Mouse (Mus musculus): ENCODE results near the gene Galr3.
"Not testable (repeated sequence)": the region's sequence is repeated elsewhere in the genome, so short reads cannot be mapped to it uniquely, and the experiment has no call there.

Gene Galr3

DNA sequence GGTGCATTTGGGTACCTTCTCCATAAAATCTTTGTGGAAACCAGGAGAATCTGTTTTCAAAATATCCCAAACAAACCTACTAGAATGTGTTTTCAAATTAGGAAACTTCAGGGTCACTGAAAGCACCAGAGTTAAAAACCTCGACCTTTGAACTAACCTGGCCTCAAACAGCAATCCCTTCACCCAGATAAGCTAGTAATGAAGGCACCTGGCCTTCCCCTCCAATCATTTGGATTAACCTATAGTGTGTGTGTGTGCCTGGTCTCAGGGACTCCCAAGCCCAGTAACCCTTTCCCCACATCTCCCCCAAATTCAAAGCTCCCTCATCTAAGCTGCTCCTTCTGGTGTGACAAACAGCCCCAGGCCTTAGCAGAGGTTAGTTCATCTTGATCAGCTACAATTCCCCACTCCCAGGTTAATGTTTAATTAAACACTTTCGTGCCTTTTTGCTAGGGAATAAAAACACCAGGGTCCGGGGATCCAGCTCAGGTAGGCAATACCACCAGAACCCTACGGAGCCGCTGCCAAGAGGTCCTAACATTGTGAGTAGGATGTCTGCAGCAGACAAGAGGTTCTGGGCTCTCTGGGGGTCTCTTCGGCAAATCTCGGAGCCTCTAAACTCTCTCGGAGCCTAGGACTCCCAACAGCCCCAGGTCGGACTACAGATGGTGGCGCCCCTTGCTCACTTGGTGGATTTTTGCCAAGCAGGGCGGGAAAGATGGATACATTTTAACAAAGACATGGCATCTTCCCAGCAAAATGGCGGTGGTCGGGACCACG, 15.0 kb upstream of the Galr3 start:
- DNase-seq (ENCODE audit: low spot score in 2 of 2) = no peak

DNA sequence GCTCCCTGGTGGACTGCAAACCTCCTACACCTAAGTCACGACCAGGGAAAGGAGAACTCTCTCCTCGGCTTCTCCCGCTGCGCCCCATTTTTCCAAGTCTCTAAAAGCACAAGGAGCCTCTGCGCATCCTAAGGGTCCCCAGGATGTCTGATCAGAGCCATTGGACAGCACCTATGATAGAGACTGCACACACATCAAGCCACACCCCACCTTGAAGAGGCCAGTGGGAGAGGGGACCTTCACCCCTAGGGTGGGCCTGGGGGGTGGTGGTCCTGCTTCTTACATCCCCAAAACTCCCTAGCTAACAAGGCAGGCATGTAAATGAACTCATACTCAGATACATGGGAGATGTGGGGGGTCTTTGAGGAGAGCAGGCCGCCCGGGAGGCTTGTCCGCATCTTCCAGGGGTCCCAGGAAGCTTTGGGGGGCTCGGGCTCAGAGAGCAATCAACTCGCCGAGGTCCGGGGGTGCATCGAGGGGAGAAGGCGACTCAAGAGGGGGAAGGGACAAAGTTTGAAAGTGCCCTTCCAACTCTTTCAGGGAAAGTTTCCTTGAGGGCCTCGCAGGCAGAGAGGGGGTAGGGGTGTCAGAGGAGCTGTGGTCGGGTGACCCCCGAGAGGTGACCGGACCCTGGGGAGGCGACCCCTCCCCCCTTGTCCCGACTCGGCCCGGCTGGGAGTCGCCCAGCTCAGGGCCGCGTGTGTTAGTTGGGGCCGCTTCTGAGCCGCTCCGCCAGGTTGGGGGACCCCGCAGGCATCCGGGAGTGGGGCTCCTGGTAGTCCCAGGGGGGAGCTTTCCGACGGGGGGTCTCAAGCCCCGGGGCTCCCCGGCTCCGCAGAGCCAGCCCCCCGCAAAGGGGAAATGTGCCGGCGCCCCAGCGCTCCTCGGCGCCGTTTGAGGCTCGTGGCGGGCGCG, 14.1 kb upstream of the Galr3 start:
- DNase-seq (ENCODE audit: low spot score in 2 of 2) = no peak

DNA sequence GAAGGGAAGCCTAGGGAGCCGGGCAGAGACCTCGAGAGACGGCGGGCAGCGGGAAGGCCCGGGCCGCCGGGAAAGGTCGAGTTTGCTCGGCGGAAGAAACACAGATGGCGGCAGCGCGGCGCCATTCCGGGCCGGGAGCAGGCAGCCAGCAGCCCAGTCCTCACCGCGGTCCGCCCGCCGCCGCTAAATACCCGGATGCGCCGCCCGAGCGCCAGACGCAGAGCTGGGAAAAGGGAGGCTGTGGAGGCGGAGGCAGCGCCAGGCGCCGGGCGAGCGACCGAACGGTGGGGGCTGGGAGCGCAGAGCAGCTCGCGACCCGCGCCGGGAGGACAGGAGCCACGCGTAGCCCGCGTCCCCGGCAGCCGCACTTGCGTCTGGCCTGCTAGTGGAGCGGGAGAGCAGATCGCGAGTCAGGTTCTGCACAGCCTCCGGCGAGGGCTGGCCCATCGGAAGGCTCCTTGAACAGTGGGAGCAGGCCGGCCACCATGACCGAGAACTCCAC, 13.4 kb upstream of the Galr3 start, which contains the start of gene H1f0:
H1f0 (plus strand) TSS at position 214 of the 502 bp plus-strand sequence.
- peak; percentile 91 to 94 for DNase-seq (ENCODE audit: low spot score in 2 of 2)

DNA sequence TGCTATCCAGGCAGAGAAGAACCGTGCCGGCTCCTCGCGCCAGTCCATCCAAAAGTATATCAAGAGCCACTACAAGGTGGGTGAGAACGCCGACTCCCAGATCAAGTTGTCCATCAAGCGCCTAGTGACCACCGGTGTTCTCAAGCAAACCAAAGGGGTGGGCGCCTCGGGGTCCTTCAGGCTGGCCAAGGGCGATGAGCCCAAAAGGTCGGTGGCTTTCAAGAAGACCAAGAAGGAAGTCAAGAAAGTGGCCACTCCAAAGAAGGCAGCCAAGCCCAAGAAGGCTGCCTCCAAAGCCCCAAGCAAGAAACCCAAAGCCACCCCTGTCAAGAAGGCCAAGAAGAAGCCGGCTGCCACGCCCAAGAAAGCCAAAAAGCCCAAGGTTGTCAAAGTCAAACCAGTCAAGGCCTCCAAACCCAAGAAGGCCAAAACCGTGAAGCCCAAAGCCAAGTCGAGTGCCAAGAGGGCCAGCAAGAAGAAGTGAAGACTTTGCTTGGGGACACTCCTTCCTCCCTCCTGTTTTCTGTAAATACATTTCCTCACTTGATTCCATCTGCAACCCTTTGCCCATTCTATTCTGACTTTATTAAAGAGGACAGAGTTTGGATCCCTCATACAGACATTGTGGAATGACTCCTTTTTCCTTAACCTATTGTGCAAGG, 12.7 kb upstream of the Galr3 start:
- no peak for DNase-seq (ENCODE audit: low spot score in 2 of 2)

DNA sequence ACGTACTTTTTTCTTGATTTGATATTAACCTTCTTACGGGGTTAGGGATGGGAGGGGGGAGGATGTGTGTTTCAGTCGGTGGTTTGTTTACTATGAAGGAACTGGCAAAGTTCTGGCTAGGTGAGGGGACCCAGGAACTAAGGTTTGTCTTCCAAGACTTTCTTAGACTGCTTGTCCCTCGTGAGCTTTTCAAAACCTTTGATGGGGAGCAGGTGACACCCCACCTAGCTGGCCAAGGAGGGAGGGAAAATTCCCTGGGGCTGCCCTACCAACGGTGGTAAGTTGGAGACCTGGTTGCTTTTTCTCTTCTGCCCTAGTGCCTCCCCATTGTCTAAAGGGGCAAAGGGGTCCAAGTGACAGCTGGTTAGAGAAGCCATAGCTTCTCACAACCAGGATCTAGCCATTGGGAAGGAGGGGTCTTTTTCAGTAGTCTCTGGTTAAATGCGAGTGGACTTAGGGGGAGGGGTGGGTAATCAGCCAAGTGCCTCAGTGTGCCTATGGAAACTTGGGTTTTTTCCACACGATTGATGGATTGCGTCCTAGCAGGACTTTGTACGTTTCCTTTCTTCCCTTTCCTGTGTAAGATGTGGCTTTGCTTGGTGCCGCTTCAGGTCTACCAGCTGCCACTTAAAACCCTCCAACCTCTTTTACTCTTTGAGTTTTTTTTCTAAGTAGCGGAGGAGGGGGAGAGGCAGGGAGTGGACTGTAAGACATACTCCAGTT, 12.0 kb upstream of the Galr3 start:
- DNase-seq (ENCODE audit: low spot score in 2 of 2) = no peak

DNA sequence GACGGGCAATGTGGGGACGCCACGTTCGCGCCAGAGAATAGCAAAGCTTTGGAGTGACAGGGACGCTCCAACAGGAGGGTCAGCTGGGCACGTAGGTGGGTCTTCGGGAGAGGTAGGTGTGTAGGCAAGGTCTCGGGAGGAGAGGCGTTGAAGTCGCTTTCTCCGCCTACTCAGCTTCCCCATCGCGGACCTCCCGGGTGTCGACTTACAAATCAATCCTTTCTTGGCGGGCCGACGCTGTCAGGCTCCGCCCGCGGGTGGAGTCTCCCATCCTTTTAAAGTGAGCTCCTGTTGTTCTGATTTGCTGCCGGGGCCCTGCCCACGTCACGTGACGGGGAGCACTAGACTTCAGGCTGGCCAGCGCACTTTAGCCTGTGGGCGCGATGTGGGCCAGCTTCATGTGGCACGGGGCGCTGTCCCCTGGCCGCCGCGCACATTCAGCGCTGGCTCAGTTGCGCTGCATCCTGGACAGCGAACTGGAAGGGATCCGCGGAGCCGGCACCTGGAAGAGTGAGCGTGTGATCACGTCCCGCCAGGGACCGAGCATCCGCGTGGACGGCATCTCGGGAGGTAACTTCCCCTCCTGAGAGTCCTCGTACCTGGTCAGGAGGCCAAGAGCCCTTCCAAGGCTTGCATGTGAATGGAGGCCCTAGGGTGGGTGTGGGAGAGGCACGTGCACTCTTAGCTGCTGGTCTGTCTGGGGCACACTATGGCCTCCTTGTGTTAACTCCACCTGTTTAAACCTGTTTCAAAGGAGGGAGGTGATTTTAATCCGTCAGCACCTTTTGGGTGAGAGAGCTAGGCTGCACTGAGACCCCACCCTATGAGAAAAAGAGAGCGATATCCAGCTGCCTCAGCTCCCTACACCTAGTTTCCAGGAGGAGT, 10.9 kb upstream of the Galr3 start:
- DNase-seq (ENCODE audit: low spot score in 2 of 2) = peak; percentile 82 to 90

DNA sequence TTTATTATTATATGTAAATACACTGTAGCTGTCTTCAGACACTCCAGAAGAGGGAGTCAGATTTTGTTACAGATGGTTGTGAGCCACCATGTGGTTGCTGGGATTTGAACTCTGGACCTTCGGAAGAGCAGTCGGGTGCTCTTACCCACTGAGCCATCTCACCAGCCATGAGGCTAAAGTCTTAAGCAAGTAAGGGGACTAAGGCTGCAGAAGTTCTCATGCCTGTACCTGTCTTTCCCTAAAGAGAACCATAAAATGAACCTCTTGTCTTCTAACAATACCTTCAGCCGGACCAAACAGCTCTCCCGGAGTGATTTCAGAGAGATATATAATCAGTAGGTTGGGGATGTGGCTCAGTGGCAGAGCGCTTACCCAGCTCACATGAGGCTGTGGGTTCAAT, 9.8 kb upstream of the Galr3 start:
- not testable (repeated sequence) for DNase-seq (ENCODE audit: low spot score in 2 of 2)

DNA sequence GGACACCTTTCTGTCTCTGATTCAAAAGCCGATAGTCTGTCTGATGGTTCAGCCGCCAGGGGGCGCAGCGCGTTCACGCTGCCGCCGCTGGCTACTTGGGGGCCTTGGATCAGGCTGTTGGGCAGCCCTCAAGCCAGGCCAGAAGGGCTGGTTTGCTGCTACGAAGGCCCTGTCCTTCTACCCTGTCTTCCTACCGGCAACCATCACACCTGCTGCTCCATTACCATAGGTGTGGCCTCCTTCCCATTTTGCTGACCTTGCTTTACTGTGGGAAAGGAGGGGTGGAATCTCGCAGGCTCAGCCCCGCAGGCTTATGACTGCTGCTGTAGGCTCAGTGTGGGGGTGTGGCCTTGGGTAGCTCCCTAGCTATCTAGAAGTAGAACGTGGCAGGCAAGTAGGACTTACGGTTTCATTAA, 3.8 kb upstream of the Galr3 start:
- DNase-seq (ENCODE audit: low spot score in 2 of 2) = peak; percentile 68 to 76

DNA sequence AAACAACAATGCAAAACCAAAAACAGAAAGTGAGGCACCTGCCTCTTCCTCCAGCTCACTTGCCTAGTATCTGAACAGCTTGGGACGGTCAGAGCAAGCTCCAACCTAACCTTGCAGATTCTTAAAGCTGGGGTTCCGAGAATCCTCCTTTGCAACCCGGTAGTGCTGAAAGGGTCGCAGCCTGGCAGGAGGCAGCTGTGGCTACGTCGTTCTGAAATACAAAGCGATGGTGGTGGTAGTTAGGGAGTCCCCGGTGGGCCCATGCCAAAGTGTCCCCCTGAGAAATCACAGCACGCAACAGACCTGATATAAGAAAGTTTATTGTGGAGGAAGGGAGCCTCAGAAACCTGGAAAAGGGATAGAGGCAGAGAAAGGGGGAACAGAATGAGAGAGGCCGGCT, 3.4 kb upstream of the Galr3 start:
- no peak for DNase-seq (ENCODE audit: low spot score in 2 of 2)

DNA sequence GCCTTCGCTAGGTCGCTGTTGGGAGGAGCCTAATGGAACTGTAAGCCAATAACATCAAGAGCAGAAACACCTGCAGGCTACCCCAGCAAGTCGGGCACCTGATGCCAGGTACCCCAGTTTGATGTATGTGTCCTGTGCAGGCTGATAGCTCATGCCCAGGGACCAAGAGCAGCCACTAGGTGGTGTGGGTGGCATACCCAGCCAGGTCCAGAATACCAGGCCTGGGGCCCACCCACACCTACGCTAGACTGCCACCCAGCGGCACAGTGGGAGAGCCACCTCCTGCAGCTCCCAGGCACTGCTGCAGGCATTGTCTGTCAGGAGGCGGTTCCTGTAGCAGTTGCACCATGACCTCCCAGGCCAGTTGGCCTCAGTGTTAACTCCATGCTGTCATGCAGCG, 2.8 kb upstream of the Galr3 start:
- DNase-seq (ENCODE audit: low spot score in 2 of 2) = peak in 1 of 2 experiments; percentile 51

DNA sequence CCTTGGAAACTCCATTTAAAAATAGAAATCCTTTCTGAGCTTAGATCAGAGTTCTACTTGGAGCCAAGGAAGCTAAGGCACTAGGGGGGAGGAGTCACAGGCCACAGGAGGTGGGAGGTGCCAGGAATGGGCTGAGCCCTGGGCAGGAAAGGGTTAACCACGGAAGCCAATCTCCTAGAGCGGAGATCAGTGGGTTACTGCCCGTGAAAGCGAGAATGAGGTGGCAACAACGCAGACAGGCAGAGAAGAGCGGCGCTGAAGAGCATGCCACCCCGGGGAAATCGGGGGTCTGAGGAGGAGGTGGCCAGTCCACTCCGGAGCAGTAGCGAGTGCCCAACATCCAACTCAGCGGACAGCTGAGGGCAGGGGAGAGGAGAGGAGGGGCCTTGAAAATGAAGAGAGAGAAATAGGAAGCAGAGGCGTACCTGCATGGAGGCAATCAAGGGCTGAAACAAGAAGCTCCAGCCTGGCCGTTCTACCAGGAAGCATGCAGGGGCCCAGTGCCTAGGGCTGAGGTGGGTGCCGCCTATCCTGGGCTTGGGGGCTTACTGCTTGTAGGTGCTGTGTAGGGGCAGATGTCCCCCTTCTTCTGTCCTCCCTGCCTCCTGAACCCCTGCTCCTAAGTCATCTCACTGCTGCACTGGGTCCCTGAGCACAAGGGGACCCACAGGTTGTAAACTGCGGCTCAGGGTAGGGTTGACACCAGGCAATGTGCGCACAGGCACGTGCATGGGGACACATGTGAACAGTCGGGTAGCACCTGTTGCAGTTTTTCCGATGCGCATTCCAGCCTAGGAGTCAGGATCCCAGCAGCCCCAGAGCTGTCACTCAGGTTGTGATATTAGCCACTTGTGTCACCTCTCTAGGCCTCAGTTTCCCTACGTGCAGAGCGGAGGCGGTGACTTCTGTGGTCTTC, 926 bp upstream of the Galr3 start:
- DNase-seq (ENCODE audit: low spot score in 2 of 2) = no peak

DNA sequence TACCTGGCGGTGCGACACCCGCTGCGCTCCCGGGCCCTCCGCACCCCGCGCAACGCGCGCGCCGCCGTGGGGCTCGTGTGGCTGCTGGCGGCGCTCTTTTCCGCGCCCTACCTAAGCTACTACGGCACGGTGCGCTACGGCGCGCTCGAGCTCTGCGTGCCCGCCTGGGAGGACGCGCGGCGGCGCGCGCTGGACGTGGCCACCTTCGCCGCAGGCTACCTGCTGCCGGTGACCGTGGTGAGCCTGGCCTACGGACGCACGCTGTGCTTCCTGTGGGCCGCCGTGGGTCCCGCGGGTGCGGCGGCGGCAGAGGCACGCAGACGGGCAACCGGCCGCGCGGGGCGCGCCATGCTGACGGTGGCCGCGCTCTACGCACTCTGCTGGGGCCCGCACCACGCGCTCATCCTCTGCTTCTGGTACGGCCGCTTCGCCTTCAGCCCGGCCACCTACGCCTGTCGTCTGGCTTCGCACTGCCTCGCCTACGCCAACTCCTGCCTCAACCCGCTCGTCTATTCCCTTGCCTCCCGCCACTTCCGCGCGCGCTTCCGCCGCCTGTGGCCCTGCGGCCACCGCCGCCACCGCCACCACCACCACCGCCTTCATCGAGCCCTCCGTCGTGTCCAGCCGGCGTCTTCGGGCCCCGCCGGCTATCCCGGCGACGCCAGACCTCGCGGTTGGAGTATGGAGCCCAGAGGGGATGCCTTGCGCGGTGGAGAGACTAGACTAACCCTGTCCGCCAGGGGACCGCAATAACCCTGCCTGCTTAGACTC, 1.2 kb downstream of the Galr3 start:
- peak in 1 of 2 experiments; percentile 53 for DNase-seq (ENCODE audit: low spot score in 2 of 2)

DNA sequence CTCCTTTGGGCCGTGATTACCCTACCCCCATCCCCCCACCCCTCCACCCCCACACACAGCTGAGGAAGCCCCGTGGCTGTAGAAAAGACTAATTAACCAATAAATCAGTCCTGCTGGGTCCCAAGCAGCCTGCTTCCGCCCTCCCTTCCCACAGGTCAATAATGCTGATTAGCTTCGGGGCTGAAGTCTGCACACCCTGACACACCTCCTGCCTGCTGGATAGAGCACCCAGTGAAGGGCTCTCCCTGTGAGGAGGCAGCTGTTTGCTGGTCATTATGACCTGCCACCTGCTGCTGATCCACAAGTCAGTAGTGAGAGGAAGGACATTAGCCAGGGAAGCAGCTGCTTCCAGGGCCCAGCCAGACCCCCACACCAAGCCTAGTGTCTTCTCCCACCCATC, 3.2 kb downstream of the Galr3 start:
- DNase-seq (ENCODE audit: low spot score in 2 of 2) = no peak

DNA sequence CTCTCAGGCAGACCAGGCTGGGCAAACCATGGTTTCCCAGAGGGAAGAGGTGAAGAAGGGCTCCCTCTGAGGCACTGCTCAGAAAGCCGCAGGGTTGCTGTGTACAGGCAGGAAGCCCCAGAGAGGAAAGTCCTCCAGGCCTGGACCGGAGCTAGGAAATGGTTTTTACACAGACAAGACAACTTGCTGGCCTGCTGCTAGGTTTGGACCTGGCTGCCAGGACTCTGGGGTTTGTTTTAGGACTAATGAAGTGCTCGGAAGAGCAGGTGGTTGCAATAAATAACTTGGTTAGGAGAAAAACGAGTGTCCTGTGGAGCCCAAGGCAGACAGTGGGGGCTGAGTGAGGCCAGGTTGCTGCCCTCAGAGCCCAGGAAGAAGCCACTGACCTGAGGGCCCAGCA, 6.5 kb downstream of the Galr3 start:
- no peak for DNase-seq (ENCODE audit: low spot score in 2 of 2)

DNA sequence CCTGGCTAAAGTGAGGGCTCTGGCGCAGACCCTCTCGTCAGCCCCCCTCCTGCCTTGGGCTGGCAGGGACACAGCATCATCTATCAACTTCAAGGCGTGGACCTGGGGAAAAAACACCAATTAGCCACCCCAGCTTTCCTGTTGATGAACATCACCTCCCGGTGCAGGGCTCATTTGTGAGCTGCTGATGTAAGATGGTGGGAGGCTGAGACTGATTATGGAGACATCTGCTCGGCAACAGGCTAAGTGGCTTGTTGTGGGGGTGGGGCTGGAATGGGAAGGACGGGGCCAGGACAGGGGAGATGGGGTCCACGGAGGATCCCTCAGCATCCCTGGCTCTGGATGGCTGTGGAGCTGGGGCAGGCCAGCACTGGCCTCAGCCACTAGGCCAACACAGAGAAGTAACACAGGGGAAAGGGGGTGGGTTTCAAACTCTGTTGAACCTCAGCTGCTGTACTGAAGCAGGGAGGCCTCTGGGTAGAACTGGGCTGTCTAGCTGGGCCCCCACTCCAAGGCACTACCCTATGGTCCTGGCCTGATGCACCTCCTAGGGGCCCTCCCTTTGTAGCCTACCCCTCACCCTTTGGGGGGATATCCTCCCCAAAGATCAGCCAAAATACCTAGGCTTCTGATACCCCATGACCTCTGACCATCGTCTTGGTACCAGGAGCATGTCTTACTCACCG, 8.6 kb downstream of the Galr3 start:
- no peak for DNase-seq (ENCODE audit: low spot score in 2 of 2)

DNA sequence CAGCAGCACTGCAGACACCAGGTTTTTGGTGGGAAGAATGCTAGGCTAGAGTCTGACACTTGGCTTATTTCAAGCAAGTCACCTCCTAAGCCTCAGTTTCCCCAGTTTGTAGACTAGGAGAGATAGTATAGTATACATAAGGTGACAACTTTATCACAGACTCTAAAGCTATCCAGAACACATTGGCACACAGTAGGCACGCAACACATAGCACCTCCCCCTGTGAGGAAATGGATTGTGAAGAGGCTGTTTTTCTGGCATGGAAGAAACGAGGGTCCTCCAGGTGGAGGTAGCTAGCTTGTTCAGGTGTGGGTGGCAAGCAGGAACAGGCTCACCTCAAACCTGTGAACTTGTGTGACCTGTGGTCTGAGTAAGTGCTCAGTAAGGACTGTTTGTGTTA, 9.3 kb downstream of the Galr3 start:
- DNase-seq (ENCODE audit: low spot score in 2 of 2) = no peak

DNA sequence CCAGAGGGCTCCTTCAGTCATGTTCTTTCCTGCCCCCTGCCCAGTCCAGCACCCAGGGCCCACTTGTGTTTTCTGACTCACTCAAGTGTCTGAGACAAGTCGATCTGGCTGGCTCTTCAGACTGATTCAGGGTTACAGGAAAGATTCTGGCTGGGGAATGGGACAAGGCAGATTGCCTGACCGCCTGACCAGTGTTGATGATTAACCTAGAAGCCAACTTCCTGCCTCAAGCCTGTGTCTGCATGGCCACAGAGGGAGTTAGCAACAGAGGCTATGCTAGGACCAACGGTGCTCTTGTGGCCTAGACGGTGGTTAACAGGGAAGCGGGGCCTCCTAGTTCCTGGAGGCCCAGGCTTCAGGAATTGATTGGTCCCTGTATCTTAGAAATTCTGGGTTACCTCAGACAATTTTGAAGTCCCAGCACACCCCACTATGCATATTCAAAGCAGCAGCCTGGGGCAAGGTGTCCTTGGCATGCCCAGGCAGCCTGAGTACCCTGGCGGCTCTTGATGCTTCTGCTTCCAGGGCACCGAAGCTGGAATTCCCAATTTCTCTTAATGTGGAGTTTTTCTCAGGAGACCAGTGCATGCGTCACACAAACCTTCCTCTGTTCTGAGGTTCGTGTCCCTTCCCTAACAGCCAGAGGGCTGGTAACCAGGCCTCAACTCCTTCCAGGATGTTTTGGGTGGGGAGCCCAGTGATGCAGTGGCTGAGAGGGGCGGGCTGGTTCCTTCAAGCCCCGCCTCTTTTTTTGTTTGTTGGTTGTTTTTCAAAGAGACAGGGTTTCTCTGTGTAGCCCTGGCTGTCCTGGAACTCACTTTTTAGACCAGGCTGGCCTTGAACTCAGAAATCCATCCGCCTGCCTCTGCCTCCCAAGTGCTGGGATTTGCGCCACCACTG, 10.0 kb downstream of the Galr3 start:
- no peak for DNase-seq (ENCODE audit: low spot score in 2 of 2)
